Mouse (Mus musculus): ENCODE results near the gene Tmcc3.

The Tmcc3 gene

DNA sequence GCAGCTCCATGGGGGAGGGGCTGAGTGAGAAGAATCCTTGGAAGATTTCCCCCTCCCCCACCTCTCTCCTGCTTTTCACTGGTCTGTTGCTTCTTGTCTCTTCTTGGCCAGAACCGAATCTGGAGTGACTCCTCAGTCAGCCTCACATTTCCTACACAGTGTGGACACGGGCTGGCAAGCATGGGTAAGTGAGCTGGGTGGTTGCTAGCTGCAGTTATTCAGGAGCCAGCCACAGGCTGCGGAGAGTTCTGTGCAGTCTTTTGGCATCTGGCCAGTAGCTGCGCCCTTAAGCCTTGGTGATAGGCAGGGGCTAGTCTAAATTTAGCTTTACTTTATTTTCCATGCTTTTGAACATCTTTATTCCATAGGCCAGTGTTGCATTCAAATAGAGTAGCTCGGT is 18.2 kb downstream of the Tmcc3 start:
- ATAC-seq (ENCODE audit: insufficient number of reproducible peaks, low FRiP score, low TSS enrichment), result no peak

- no peak for ATAC-seq (ENCODE audit: insufficient number of reproducible peaks, low FRiP score, low TSS enrichment)
Observed at GRCm38 (mm10) chr10:94332358-94333137, 20.8 kb downstream of the Tmcc3 start.

GRCm38 (mm10) chr10:94333328-94333727 is 21.6 kb downstream of the Tmcc3 start:
- ATAC-seq (ENCODE audit: insufficient number of reproducible peaks, low FRiP score, low TSS enrichment), result no peak

GRCm38 (mm10) chr10:94335047-94335446 is 23.3 kb downstream of the Tmcc3 start:
- ATAC-seq (ENCODE audit: insufficient number of reproducible peaks, low FRiP score, low TSS enrichment), result no peak

GRCm38 (mm10) chr10:94336071-94336470 is 24.3 kb downstream of the Tmcc3 start:
- no peak for ATAC-seq (ENCODE audit: insufficient number of reproducible peaks, low FRiP score, low TSS enrichment)

DNA sequence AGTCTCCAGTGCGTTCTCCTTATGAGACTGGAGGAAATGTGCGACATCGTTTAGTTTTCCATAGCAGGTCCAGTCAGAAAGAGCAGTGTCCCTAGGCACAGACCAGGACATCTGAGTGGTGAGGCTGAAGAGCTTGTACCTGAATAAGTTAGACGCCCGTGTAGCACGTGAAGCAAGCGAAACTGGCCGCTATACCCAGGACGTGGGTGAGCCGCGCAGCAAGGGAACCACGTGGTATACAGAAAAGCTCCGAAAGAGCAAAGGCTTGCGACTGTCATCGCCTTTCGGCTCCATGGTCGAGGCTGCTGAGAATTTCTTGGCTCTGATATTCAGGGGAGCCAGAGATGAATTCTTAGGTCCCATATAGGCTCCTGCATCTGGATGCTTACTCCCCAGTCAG is 29.8 kb downstream of the Tmcc3 start:
- no peak for ATAC-seq (ENCODE audit: insufficient number of reproducible peaks, low FRiP score, low TSS enrichment)

GRCm38 (mm10) chr10:94342256-94342655 is 30.5 kb downstream of the Tmcc3 start:
- ATAC-seq (ENCODE audit: insufficient number of reproducible peaks, low FRiP score, low TSS enrichment), result no peak

DNA sequence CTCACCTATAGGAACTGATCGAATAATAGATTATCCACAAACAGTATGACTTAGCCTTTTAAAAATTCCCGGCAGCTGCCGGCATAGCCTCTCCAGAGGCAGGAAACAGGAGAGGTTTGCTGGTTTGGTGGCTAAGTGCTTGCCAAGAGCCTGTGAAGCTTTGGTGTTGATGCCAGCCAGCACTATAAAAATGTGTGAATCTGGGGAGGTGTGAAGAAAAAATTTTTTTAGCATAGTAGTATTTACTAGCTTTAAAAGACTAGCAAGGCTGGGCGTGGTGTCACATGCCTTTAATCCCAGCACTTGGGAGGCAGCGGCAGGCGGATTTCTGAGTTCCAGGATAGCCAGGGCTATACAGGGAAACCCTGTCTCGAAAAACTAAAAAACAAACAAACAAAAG is 31.8 kb downstream of the Tmcc3 start:
- ATAC-seq (ENCODE audit: insufficient number of reproducible peaks, low FRiP score, low TSS enrichment), result no peak

DNA sequence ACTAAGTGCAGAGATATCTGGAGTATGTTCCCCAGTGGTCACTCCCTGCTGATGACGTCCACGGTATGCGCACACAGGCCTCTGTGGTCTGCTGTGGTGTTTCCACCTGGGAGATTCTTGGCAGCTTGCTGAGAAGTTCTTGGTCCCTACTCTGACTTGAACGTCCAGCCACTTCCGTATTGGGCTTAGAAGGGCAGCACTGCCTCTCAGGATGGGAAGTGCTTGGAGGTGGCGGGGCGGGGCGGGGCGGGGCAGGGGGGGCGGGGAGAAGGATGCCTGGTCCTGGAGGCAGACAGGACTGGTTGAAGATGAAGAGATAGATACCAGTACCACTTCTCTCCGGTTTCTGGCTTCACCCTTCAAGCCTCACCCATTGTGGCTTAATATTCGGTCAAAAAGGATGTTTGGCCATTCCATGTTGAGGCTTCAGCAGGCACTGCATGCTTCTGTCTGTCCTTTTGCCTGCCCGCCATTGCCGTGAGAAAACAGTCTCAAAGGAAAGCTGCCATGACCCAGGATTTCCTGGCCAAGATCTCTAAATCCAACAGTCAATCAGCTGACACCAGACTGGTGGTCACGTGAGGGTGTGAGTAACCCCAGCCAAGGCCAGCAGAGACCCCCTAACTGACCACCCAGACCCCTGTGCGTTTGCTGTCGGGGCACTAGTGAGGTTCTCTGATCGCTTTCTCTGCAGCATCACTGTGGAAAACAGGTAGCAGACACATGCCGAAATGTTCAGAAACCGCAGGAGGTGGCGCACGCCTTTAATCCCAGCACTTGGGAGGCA is 33.1 kb downstream of the Tmcc3 start:
- no peak for ATAC-seq (ENCODE audit: insufficient number of reproducible peaks, low FRiP score, low TSS enrichment)

GRCm38 (mm10) chr10:94345509-94346252 is 33.9 kb downstream of the Tmcc3 start:
- no peak for ATAC-seq (ENCODE audit: insufficient number of reproducible peaks, low FRiP score, low TSS enrichment)

DNA sequence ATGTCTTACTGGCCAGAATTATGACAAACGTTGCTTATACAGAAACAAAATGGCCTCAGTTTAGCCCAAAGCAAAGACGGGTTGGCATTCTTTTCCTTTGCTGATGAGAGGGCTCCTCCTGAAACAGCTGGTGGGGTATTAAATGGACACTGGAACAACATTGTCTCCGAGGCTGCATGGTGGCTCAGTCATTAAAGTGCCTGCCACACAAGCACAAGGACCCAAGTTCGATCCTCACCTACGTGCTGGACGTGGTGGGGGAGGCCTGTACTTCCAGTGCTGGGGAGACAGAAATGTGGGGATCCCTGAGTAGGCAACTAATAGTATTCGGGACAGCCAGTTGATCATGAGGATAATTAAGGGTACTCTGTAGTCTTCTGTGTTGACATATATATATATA is 34.8 kb downstream of the Tmcc3 start:
- no peak for ATAC-seq (ENCODE audit: insufficient number of reproducible peaks, low FRiP score, low TSS enrichment)

DNA sequence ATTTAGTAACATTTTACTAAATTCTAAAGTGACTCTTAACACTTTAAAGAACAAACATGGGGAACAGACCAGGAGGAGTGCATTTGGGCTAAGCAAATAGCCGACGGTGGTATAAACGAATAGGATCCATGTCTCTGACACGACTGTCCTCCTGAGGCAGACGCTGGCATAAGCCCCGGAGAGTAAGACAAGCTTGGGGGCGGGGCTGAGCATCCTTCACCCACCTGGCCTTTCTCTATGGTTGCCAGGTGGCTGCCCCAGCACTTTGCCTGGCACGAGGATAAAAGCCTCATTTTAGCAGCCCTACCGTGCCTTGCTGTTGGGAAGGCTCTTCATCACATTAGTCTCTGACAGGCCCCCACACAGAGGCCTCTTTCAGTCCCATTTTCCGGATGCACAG is 35.5 kb downstream of the Tmcc3 start:
- ATAC-seq (ENCODE audit: insufficient number of reproducible peaks, low FRiP score, low TSS enrichment), result 0 out of 2 replicates have a peak, but pooled peaks have one; percentile 18

- ATAC-seq (ENCODE audit: insufficient number of reproducible peaks, low FRiP score, low TSS enrichment), result no peak
Observed at GRCm38 (mm10) chr10:94347959-94348358, 36.2 kb downstream of the Tmcc3 start.

DNA sequence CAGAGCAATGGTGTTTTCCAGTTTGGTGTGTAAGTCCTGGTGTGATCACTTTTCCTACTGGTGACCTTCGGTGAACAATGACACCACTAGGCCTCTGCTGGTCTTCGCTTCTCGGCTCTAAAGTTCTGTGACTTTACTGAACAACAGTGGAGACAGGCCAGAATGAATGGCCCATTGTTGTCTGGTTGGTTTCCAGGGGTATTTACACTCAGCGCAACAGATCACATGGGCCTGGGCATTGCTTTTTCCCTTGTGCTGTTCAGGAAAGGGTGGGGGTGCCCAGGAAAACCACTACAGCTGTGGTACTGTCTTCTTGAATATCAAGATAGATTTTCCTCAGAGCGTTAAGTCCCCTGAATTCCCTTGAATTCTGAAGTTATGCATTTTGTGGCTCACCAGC is 38.5 kb downstream of the Tmcc3 start:
- no peak for ATAC-seq (ENCODE audit: insufficient number of reproducible peaks, low FRiP score, low TSS enrichment)

DNA sequence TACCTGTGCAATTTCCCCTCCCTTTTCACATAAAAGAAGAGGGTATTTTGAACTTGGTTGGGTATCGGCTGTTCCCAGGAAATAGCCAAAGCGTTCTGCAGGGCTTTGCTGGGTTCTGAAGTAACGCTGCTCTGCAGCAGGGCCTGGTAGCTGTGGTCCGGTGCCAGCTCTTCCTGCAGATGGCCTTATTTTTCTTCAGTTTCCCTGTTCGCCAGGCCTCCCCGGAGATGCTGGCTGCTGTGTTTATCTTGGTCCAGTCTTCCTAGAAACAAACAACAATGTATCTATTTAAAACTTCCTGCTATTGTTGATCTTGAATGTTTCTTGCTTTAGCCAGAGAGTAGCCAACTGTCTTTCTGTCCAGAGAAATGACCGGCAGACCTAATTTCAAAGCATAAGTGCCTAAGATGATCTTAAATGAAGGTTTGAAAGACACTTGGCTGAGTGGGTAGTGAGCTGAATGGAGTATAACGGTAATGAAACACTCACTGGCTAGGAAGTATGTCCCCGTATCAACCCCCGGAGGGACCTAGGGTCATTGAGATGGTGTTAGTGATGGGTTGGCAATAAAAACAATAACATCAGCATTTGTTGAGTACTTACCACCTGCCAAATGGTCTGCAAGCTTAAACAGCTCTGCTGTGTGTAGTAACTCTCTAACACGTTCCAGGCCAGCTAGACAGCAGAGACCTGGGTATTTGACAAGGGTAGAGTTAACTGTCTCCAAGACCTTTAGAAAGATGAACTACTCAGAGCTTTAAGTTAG is 39.3 kb downstream of the Tmcc3 start:
- ATAC-seq (ENCODE audit: insufficient number of reproducible peaks, low FRiP score, low TSS enrichment), result peak; percentile 72

DNA sequence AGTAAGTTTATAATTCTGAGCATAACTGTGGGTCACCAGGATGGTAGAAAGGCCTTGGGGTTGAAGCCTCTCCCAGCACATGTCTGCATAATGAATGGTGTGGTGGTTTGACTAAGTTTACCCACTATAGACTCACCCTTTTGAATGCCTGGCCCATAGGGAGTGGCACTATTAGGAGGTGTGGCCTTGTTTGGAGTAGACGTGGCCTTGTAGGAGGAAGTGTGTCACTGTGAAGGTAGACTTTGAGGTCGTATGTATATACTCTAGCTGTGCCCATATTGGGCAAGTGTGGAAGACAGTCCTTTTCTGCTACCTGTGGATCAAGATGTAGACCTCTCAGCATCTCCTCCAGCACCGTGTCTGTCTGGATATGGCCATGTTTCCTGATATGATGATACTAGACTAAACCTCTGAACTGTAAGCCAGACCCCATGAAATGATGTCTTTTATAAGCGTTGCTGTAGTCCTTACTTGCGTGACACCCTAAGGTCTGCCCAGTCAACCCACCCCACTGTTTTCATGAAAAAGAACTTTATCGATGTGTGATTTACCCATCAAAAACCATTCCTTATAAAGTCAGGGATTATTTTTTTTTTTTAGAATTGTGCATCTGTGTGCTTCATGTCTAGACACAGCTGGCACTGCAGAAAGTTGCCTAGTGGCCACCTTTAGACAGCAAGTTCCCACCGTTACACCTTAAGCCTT is 40.6 kb downstream of the Tmcc3 start:
- no peak for ATAC-seq (ENCODE audit: insufficient number of reproducible peaks, low FRiP score, low TSS enrichment)

DNA sequence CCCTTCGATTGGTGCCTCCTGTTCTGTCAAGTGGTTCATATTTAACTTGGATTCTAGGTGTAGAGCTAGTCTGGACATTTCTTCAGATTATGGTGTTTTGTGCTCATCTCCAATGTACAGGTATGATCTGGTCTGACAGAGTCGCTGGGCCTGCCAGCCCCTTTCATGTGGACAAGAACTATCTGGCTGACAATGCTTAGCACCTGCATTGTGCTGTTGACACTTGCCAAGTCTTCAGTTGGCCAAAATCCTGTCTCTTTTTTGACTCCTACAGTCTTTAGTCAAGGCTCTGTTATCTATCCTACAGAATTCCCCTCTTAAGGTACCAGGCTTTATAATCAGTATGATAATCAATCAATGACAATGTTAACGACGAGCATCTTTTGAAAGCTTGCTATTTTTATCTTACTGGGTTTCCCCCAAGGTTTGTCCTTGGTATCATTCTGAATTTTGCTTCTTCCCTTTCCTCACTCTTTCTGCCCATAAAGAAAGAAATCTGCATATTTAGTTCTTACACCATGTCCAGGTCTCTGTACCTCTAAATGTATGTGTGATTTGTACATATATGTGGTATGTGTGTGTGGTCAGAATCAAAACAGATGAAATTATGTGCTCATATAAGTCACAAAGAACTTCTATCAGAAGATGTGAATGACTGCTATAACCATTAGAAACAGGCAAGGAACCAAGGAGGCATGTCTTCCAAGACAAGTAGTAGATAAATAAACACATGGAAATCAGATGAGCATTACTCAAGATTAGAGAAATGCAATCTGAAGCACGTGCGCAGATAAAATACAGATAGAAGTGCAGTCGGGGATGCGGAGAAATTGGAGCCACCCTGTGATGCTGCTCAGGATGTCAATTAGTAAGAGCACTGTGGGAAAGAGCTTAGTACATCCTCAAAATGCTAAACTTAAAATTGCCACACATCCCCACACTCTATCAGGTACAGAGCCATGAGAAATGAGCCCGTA is 41.4 kb downstream of the Tmcc3 start:
- ATAC-seq (ENCODE audit: insufficient number of reproducible peaks, low FRiP score, low TSS enrichment), result no peak

- ATAC-seq (ENCODE audit: insufficient number of reproducible peaks, low FRiP score, low TSS enrichment), result no peak
Observed at GRCm38 (mm10) chr10:94354005-94354404, 42.3 kb downstream of the Tmcc3 start.

DNA sequence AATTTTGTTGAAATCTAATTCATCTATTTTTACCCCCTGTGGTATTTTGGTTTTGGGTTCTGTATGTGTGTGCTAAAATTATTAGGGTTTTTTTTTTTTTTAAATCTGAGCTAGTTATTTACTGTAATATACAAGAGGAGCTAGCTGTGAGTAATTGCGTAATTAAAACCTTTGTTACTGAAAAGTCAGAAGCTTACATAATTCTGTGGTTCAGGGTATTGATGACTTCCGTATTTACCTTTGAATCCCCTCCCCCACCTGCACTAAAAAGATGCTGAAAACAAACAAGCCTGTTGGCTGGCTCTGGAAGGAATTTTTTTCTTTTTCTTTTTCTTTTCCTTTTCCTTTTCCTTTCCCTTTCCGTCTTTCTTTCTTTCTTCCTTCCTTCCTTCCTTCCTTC is 42.7 kb downstream of the Tmcc3 start:
- no peak for ATAC-seq (ENCODE audit: insufficient number of reproducible peaks, low FRiP score, low TSS enrichment)
